Mouse (Mus musculus): Measurements from ENCODE around the gene Tnfsf4. TPM values are rescaled to one million over a fixed set of nuclear protein-coding genes. Genes with fewer than 3 reads are reported as not detected.

The Tnfsf4 gene
- polyA plus RNA-seq, 1 experiment from 2014 or later = not detected

Other genes with a start within 250 kb of the Tnfsf4 start
- gene Tex50, start 236.1 kb upstream of the Tnfsf4 start, polyA plus RNA-seq (2015; fragmentation: Nextera tagmentation; extraction: Ambion mirVana) = 0.55 and 0.66 TPM in 2 replicates
- 211 and 220 TPM in 2 replicates for gene Prdx6, start 144.2 kb upstream of the Tnfsf4 start, polyA plus RNA-seq (2015; fragmentation: Nextera tagmentation; extraction: Ambion mirVana)
- gene Tnfsf18, start 99.2 kb downstream of the Tnfsf4 start, polyA plus RNA-seq (2015; fragmentation: Nextera tagmentation; extraction: Ambion mirVana) = not detected in 2 replicates

Measured in midbrain, embryonic 13.5 days (tissue).